Mouse (Mus musculus): Measurements from ENCODE around the gene Olfr395.
"Not testable (repeated sequence)": the region's sequence is repeated elsewhere in the genome, so short reads cannot be mapped to it uniquely, and the experiment has no call there.

Olfr395 gene

GRCm38 (mm10) chr11:73909199-73909598 is at the start of gene Olfr395:
Olfr395 (minus strand) TSS chr11:73909299.
- not testable (repeated sequence) for DNase-seq (ENCODE audit: low spot score in 2 of 2)

GRCm38 (mm10) chr11:73936377-73936776 is 27.3 kb upstream of the Olfr395 start, which contains the start of gene Olfr23:
Olfr23 (plus strand) TSS chr11:73936677.
- no peak for DNase-seq (ENCODE audit: low spot score in 2 of 2)

GRCm38 (mm10) chr11:73890671-73891070 is 18.4 kb downstream of the Olfr395 start, which contains the start of gene Olfr394:
Olfr394 (minus strand) TSS chr11:73890771.
- DNase-seq (ENCODE audit: low spot score in 2 of 2), result no peak
